Mouse (Mus musculus) liver, embryonic 16.5 days (tissue): ENCODE results near the gene Nadsyn1. TPM values are rescaled to one million over a fixed set of nuclear protein-coding genes. Genes with fewer than 3 reads are reported as not detected.
A peak's percentile ranks its signal among the peaks of the same experiment; 100 is the strongest.

Experiments used
- ATAC-seq: fragments of 200-750 bp; cut with Nextera tagmentation; 2 replicates; pipeline ENCODE4 v1.8.0; 2017; ENCODE audit warnings: low read depth, mild to moderate bottlenecking, moderate number of reproducible peaks, moderate library complexity
- H3K27ac ChIP-seq: fragments of 300-500 bp; sonication (generic); 2 replicates; pipeline ENCODE4 v1.5.1; 2014; ENCODE audit warnings: mild to moderate bottlenecking, low read length
- H3K27me3 ChIP-seq: fragments of 300-500 bp; sonication (generic); 2 replicates; pipeline ENCODE4 v1.6.1; 2014; ENCODE audit warnings: low read depth, low read length, mixed read lengths; ENCODE audit not compliant: control insufficient read depth, insufficient read depth
- H3K36me3 ChIP-seq: fragments of 300-500 bp; sonication (generic); 2 replicates; pipeline ENCODE4 v1.6.1; 2014; ENCODE audit warnings: mild to moderate bottlenecking; ENCODE audit not compliant: control insufficient read depth, insufficient read depth
- H3K4me1 ChIP-seq: fragments of 300-500 bp; sonication (generic); 2 replicates; pipeline ENCODE4 v1.6.1; 2014; ENCODE audit warnings: low read depth, low read length, mixed read lengths; ENCODE audit not compliant: control insufficient read depth
- H3K4me2 ChIP-seq: fragments of 300-500 bp; sonication (generic); 2 replicates; pipeline ENCODE4 v1.6.1; 2014; ENCODE audit warnings: low read depth, low read length, mixed read lengths
- H3K4me3 ChIP-seq: fragments of 300-500 bp; sonication (generic); 2 replicates; pipeline ENCODE4 v1.5.1; 2014; ENCODE audit warnings: low read depth, mild to moderate bottlenecking, low read length
- H3K9ac ChIP-seq: fragments of 300-500 bp; sonication (generic); 2 replicates; pipeline ENCODE4 v1.6.1; 2014; ENCODE audit warnings: low read depth, low read length
- H3K9me3 ChIP-seq: fragments of 300-500 bp; sonication (generic); replicated peaks from 2 replicates; pipeline ENCODE4 v1.6.1; 2016; ENCODE audit warnings: low read length; ENCODE audit not compliant: control insufficient read depth
- WGBS: fragments of 180-500 bp; shearing (Covaris S2); extraction: QIAGEN DNeasy Blood & Tissue Kit; methylation state at CpG from one replicate; pipeline ENCODE4 v1.1.7; 2014; ENCODE audit not compliant: insufficient replicate concordance; 5-methylcytosine and 5-hydroxymethylcytosine counted together
- polyA plus RNA-seq: library from polyadenylated mRNA; unstranded; fragments of >200 nt; fragmentation: Nextera tagmentation; extraction: Ambion mirVana; gene quantifications from 2 replicates; pipeline ENCODE4 v1.2.1, GENCODE M21; 2015

The Nadsyn1 gene
- polyA plus RNA-seq, 1 experiment from 2014 or later, result 9.1 TPM

DNA sequence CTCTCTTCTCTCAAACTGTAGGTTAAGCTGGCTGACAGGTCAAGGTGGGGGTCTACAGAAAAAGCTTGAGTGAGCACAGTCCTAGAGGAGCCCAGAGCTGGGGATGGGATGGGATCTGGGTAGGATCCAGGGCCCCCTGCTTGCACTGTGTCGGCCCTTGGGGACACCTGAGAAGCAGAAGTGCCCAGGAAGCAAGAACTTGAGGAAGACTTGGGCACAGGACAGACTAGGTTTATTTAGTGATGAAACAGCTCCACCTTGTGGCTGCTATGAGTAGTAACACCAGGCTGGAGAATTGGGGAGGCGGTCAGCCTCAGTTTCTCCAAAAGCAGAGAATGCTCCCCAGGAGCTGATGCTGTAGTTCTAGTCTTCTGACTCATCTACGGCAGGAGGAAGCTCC is 58.9 kb downstream of the Nadsyn1 start:
- Histone ChIP-seq H3K4me2 (no peak overlapping the region), H3K9me3 (no peaks in the 10 kb centered on the region), H3K4me3 (no peak overlapping the region), H3K4me1 (no peaks in the 10 kb centered on the region), H3K27me3 (no peaks in the 10 kb centered on the region; the same call in 1 of the 2 replicates), H3K27ac (no peak overlapping the region), H3K36me3 (no peaks in the 10 kb centered on the region), H3K9ac (no peak overlapping the region)
- 8% methylated on average over 3 of the region's 3 CpGs for WGBS
- ATAC-seq, result no peak

DNA sequence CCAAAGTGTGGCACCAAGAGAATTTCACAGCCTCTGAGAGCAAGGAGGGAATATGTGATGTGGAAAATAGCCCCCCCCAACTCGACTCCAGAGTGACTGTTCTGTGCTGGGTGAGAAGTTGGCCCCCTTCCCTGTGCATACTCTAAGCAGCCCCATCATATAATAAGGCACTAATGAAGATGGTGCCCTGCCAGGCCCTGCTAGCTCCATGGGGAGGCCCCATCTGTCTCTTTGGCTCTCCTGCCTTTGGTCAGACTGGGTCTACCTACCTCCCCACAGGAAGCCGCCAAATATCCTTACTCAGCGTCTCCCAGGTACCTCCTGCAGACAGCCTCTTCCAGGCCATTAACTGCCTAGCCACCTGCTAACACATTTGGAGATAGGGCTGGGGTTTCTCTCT is 63.7 kb downstream of the Nadsyn1 start:
- Histone ChIP-seq H3K9ac (no peak overlapping the region), H3K36me3 (no peaks in the 10 kb centered on the region), H3K9me3 (no peaks in the 10 kb centered on the region), H3K27ac (no peak overlapping the region), H3K4me3 (no peak overlapping the region), H3K27me3 (peaks cover 3% of the 10 kb centered on the region; the same call in 1 of the 2 replicates), H3K4me2 (no peak overlapping the region), H3K4me1 (peaks cover 3% of the 10 kb centered on the region; the same call in 1 of the 2 replicates)
- WGBS, result 48% methylated on average over 3 of the region's 3 CpGs
- ATAC-seq, result no peak

DNA sequence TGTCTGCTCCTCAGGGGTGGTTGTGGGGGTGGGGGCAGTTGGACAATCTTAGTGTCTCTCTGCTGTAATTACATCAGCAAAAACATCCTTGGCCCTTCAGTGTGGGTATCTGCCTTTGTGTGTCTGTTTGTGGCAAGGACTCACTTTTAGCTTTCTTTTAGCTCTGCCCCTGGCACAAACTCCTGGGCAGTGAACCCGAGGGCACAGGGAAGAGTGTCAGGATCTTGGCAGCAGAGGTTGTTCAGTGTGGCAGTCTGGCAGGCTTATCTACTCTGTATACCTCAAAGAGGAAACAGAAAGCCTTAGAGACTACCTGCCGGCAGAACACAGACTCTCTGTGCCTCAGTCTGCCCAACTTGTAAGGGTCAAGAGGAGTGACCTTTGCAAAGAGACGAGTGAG is 65.0 kb downstream of the Nadsyn1 start:
- no peaks in the 10 kb centered on the region for H3K36me3 ChIP-seq
- no peak for ATAC-seq
- H3K27ac ChIP-seq, result no peak overlapping the region
- peaks cover 3% of the 10 kb centered on the region; the same call in 1 of the 2 replicates for H3K27me3 ChIP-seq
- H3K9me3 ChIP-seq, result no peaks in the 10 kb centered on the region
- peaks cover 3% of the 10 kb centered on the region; the same call in 1 of the 2 replicates for H3K4me1 ChIP-seq
- H3K4me2 ChIP-seq, result no peak overlapping the region
- 33% methylated on average over 3 of the region's 3 CpGs for WGBS
- no peak overlapping the region for H3K9ac ChIP-seq
- no peak overlapping the region for H3K4me3 ChIP-seq

- peak overlapping the region; percentile 34 for H3K4me3 ChIP-seq
- peaks cover 3% of the 10 kb centered on the region; the same call in 1 of the 2 replicates for H3K27me3 ChIP-seq
- H3K4me1 ChIP-seq, result peaks cover 3% of the 10 kb centered on the region; the same call in 1 of the 2 replicates
- WGBS, result under 1% methylated on average over 15 of the region's 15 CpGs
- no peak overlapping the region for H3K9ac ChIP-seq
- ATAC-seq, result peak; percentile 67
- no peaks in the 10 kb centered on the region for H3K36me3 ChIP-seq
- H3K4me2 ChIP-seq, result peak overlapping the region; percentile 53
- no peak overlapping the region for H3K27ac ChIP-seq
- no peaks in the 10 kb centered on the region for H3K9me3 ChIP-seq
Measured at GRCm38 (mm10) chr7:143757027-143757390, 65.6 kb downstream of the Nadsyn1 start.

GRCm38 (mm10) chr7:143756125-143757026 is 66.3 kb downstream of the Nadsyn1 start, which contains the start of gene Osbpl5:
Gene Osbpl5 (minus strand): TSS chr7:143756985.
- 16% methylated on average over 22 of the region's 22 CpGs for WGBS
- no peak for ATAC-seq
- H3K27me3 ChIP-seq, result peaks cover 3% of the 10 kb centered on the region; the same call in 1 of the 2 replicates
- H3K36me3 ChIP-seq, result no peaks in the 10 kb centered on the region
- no peak within 1 kb of the TSS for H3K27ac ChIP-seq
- H3K4me3 ChIP-seq, result peak within 1 kb of the TSS; percentile 34
- H3K9ac ChIP-seq, result no peak within 1 kb of the TSS
- H3K4me1 ChIP-seq, result peaks cover 3% of the 10 kb centered on the region; the same call in 1 of the 2 replicates
- peak within 1 kb of the TSS; percentile 53 for H3K4me2 ChIP-seq
- no peaks in the 10 kb centered on the region for H3K9me3 ChIP-seq

GRCm38 (mm10) chr7:143755357-143756124 is 67.1 kb downstream of the Nadsyn1 start:
- Histone ChIP-seq H3K36me3 (no peaks in the 10 kb centered on the region), H3K9me3 (no peaks in the 10 kb centered on the region), H3K4me2 (no peak overlapping the region), H3K9ac (no peak overlapping the region), H3K27me3 (peaks cover 3% of the 10 kb centered on the region; the same call in 1 of the 2 replicates), H3K4me3 (no peak overlapping the region), H3K4me1 (peaks cover 3% of the 10 kb centered on the region; the same call in 1 of the 2 replicates), H3K27ac (no peak overlapping the region)
- WGBS, result 39% methylated on average over 9 of the region's 9 CpGs
- ATAC-seq, result no peak

- peaks cover 3% of the 10 kb centered on the region; the same call in 1 of the 2 replicates for H3K27me3 ChIP-seq
- H3K36me3 ChIP-seq, result no peaks in the 10 kb centered on the region
- no peaks in the 10 kb centered on the region for H3K9me3 ChIP-seq
- no peak overlapping the region for H3K4me2 ChIP-seq
- peaks cover 3% of the 10 kb centered on the region; the same call in 1 of the 2 replicates for H3K4me1 ChIP-seq
- H3K27ac ChIP-seq, result no peak overlapping the region
- no peak for ATAC-seq
- no peak overlapping the region for H3K9ac ChIP-seq
- WGBS, result 37% methylated on average over 5 of the region's 5 CpGs
- H3K4me3 ChIP-seq, result no peak overlapping the region
Measured at GRCm38 (mm10) chr7:143753990-143754715, 68.5 kb downstream of the Nadsyn1 start.

DNA sequence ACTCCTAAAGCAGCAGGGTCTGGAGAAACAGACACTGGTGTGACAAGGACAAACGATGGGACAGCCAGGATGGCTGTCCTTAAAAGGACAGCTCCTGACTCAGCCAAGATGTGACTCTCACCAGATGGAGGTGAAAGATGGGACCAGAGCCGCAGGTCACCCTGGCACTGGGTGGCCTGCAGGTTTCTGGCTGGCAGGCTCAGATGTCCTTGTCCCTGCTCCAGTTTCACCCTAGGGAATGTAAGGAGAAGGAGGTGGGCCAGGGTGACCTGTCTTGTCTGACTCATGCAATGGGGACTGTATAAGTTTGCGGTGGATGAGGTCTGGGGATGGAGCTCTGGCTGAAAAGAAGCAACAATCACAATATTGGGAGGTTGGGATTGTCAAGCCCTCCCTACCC is 70.0 kb downstream of the Nadsyn1 start:
- peaks cover 3% of the 10 kb centered on the region; the same call in 1 of the 2 replicates for H3K4me1 ChIP-seq
- H3K36me3 ChIP-seq, result no peaks in the 10 kb centered on the region
- 54% methylated on average over 3 of the region's 3 CpGs for WGBS
- no peaks in the 10 kb centered on the region for H3K9me3 ChIP-seq
- no peak overlapping the region for H3K27ac ChIP-seq
- no peak overlapping the region for H3K4me3 ChIP-seq
- peaks cover 3% of the 10 kb centered on the region; the same call in 1 of the 2 replicates for H3K27me3 ChIP-seq
- H3K9ac ChIP-seq, result no peak overlapping the region
- no peak for ATAC-seq
- H3K4me2 ChIP-seq, result no peak overlapping the region
